Mouse (Mus musculus) hindbrain, embryonic 14.5 days (tissue): ENCODE data around the gene Csnk1g1. TPM values are rescaled to one million over a fixed set of nuclear protein-coding genes. Genes with fewer than 3 reads are reported as not detected.

Source experiments
- ATAC-seq: fragments of 200-750 bp; cut with Nextera tagmentation; 2 replicates; pipeline ENCODE4 v1.8.0; 2017; ENCODE audit warnings: moderate number of reproducible peaks, mild to moderate bottlenecking, moderate TSS enrichment, moderate library complexity; ENCODE audit not compliant: low FRiP score
- DNase-seq: peaks from one replicate; pipeline ENCODE4 v3.0.0-alpha.2; 2015; ENCODE audit warnings: low spot score
- H3K27ac ChIP-seq: fragments of 300-500 bp; sonication (generic); 2 replicates; pipeline ENCODE4 v1.5.1; 2014; ENCODE audit warnings: mild to moderate bottlenecking, moderate library complexity
- H3K27me3 ChIP-seq: fragments of 300-500 bp; sonication (generic); 2 replicates; pipeline ENCODE4 v1.6.1; 2014; ENCODE audit warnings: mild to moderate bottlenecking, low read length, mixed read lengths; ENCODE audit not compliant: control insufficient read depth, insufficient read depth
- H3K36me3 ChIP-seq: fragments of 300-500 bp; sonication (generic); replicated peaks from 2 replicates; pipeline ENCODE4 v1.6.1; 2014; ENCODE audit not compliant: control insufficient read depth, insufficient read depth
- H3K4me1 ChIP-seq: fragments of 300-500 bp; sonication (generic); replicated peaks from 2 replicates; pipeline ENCODE4 v1.6.1; 2014; ENCODE audit warnings: antibody characterized with exemption, low read length, mixed read lengths; ENCODE audit not compliant: control insufficient read depth, insufficient read depth
- H3K4me2 ChIP-seq: fragments of 300-500 bp; sonication (generic); replicated peaks from 2 replicates; pipeline ENCODE4 v1.6.1; 2014; ENCODE audit warnings: mild to moderate bottlenecking, moderate library complexity
- H3K4me3 ChIP-seq: fragments of 300-500 bp; sonication (generic); replicated peaks from 2 replicates; pipeline ENCODE4 v1.5.1; 2014; ENCODE audit warnings: mild to moderate bottlenecking, low read length
- H3K9ac ChIP-seq: fragments of 300-500 bp; sonication (generic); 2 replicates; pipeline ENCODE4 v1.6.1; 2014
- H3K9me3 ChIP-seq: fragments of 300-500 bp; sonication (generic); 2 replicates; pipeline ENCODE4 v1.6.1; 2016; ENCODE audit warnings: low read length; ENCODE audit not compliant: control insufficient read depth
- WGBS: fragments of 180-500 bp; shearing (Covaris S2); extraction: QIAGEN DNeasy Blood & Tissue Kit; methylation state at CpG from one replicate; pipeline ENCODE4 v1.1.7; 2014; 5-methylcytosine and 5-hydroxymethylcytosine counted together
- polyA plus RNA-seq: library from polyadenylated mRNA; unstranded; fragments of >200 nt; fragmentation: Nextera tagmentation; extraction: Ambion mirVana; gene quantifications from 2 replicates; pipeline ENCODE4 v1.2.1, GENCODE M21; 2014

Gene Csnk1g1
- polyA plus RNA-seq, 1 experiment from 2014 or later, result 28.9 TPM

GRCm38 (mm10) chr9:66090593-66091244 lies 182.0 kb downstream of the Csnk1g1 start:
- no peak overlapping the region for H3K9ac ChIP-seq
- 90% methylated on average over 13 of the region's 13 CpGs for WGBS
- no peak for DNase-seq
- H3K36me3 ChIP-seq, result peaks cover 96% of the 10 kb centered on the region
- H3K27me3 ChIP-seq, result no peaks in the 10 kb centered on the region
- H3K27ac ChIP-seq, result no peak overlapping the region
- ATAC-seq, result no peak
- no peaks in the 10 kb centered on the region for H3K9me3 ChIP-seq
- H3K4me3 ChIP-seq, result no peak overlapping the region
- no peaks in the 10 kb centered on the region for H3K4me1 ChIP-seq
- H3K4me2 ChIP-seq, result no peak overlapping the region

DNA sequence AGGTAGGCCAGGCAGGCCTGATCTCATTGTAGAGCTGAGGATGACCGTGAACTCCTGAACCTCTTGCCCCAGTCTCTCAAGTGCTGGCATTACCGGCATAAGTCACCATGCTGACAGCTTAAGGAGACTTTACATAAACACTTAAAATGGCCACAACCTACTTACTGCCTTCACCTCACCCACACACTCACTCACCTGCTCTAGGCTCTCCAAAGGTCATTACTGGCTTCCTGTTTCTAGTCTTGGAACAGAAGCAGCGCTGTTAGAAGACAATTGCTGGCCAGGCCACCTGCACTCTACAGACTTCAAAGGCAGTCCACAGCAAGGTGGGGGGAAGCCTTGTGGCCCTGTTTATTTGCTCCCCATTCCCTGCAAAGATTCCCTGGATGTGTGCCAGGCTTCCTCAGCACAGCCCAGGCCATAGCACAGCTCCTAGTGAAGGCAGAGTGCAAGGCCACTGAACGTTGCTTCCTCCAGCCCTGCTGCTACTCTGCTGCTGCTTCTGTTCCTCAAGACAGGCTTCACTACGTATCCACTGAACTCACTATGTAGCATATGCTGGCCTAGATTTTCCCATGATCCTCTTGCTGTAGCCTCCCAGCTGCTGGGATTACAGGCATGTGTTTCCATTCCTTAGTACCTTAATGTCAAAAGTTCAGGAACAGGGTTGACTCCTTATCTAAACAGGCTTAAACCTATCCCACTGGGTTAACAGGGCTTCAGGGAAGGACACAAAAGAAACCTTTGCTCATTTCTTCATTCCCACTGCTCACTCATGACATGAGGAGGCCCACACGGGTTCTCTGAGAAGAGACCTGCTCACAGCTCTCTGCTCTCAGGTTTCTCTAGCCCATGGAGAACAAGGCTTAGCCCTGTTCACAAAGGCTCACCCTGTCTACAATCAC lies 182.9 kb downstream of the Csnk1g1 start:
- Histone ChIP-seq H3K27me3 (no peaks in the 10 kb centered on the region), H3K9me3 (no peaks in the 10 kb centered on the region), H3K27ac (no peak overlapping the region), H3K9ac (no peak overlapping the region), H3K4me1 (no peaks in the 10 kb centered on the region), H3K4me2 (no peak overlapping the region), H3K36me3 (peaks cover 100% of the 10 kb centered on the region), H3K4me3 (no peak overlapping the region)
- DNase-seq (no peak), ATAC-seq (no peak)
- 82% methylated on average over 6 of the region's 6 CpGs for WGBS

DNA sequence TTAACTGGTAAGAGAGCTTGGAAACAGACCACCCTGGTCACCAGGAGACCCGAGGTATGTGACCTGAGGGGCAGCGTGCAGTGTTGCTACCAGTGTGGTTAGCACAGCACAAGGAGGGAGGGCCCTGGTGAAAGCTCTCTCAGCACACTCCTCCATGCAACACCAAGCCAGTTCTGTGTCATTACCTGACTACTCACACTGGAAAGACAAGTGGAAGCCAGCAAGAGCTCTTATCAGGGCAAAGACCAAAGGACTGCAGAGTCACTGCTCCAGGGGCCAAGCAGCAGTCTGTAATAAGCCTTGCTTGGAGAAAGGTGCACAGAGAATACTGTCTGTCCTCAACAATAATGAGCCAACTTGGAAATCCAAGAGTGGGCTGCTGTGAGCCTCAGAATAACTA lies 183.9 kb downstream of the Csnk1g1 start:
- peaks cover 100% of the 10 kb centered on the region for H3K36me3 ChIP-seq
- H3K4me1 ChIP-seq, result no peaks in the 10 kb centered on the region
- 88% methylated on average over 2 of the region's 2 CpGs for WGBS
- H3K27me3 ChIP-seq, result no peaks in the 10 kb centered on the region
- H3K4me2 ChIP-seq, result no peak overlapping the region
- ATAC-seq (no peak), DNase-seq (no peak)
- no peak overlapping the region for H3K4me3 ChIP-seq
- H3K27ac ChIP-seq, result no peak overlapping the region
- H3K9me3 ChIP-seq, result no peaks in the 10 kb centered on the region
- H3K9ac ChIP-seq, result no peak overlapping the region

Other genes starting within 250 kb of the Csnk1g1 start
- 280 and 287 TPM in 2 replicates for gene Oaz2, start 240.9 kb upstream of the Csnk1g1 start, polyA plus RNA-seq
- gene Zfp609, start 81.4 kb upstream of the Csnk1g1 start, polyA plus RNA-seq, result 8.0 and 8.8 TPM in 2 replicates
- gene Pclaf, start 18.7 kb upstream of the Csnk1g1 start, polyA plus RNA-seq, result 18.1 and 18.3 TPM in 2 replicates
- 35.5 and 36.7 TPM in 2 replicates for gene Trip4, start 130 bp upstream of the Csnk1g1 start, polyA plus RNA-seq
- 364 and 387 TPM in 2 replicates for gene Ppib, start 151.3 kb downstream of the Csnk1g1 start, polyA plus RNA-seq
- gene Snx22, start 160.8 kb downstream of the Csnk1g1 start, polyA plus RNA-seq, result 9.0 TPM in 2 replicates
- gene Snx1, start 217.7 kb downstream of the Csnk1g1 start, polyA plus RNA-seq, result 75.9 and 77.0 TPM in 2 replicates
- gene Ciao2a, start 217.7 kb downstream of the Csnk1g1 start, polyA plus RNA-seq, result 65.8 and 72.2 TPM in 2 replicates
- gene Dapk2, start 249.3 kb downstream of the Csnk1g1 start, polyA plus RNA-seq, result 0.59 and 0.80 TPM in 2 replicates